ENCODE assay signal across 1 mouse cellular context in the genomic region with DNA sequence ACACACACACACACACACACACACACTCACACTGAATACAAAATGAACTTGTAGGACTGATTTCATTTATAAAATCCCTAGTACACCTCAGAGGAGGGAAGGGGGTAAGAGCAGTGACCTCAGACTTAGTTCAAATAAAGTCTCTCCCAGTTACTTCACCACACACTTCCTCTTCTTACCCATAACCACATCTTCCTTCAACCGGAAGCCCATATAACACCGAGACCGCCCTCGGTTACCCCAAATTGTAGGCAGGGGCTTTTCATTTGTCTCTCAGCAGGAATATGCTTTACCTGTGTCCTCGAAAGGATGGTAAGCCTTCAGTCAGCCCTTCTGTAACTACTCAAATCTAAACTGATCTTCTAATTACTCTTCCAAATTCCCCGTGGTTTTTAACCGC.
A peak's percentile ranks its signal among the peaks of the same experiment; 100 is the strongest.
TF ChIP-seq lines count a peak whose summit lies in the region.

No protein-coding gene starts in this region.

TF ChIP-seq in MEL, 35 proteins besides CTCF, POLR2A, EP300 and RAD21:
- TF ChIP-seq POLR2AphosphoS5 (IDR thresholded peaks at IDR 0.05; ENCODE audit: borderline replicate concordance, low read depth, low read length) (no peak), ELF1 (IDR thresholded peaks at IDR 0.05; ENCODE audit: low read depth, low read length) (peak; percentile 62; the same call in 1 of the 2 replicates), NELFE (IDR thresholded peaks at IDR 0.05; ENCODE audit: low read depth, low read length) (peak; percentile 35; the same call in 1 of the 2 replicates), SMC3 (IDR thresholded peaks at IDR 0.05; ENCODE audit: low read depth, low read length) (no peak), GABPA (IDR thresholded peaks at IDR 0.05; ENCODE audit: low read depth, low read length) (no peak), SIN3A (IDR thresholded peaks at IDR 0.05; ENCODE audit: low read length) (no peak), KAT2A (conservative IDR thresholded peaks at IDR 0.05; ENCODE audit: low read depth, low read length) (no peak), ETS1 (IDR thresholded peaks at IDR 0.05; ENCODE audit: low read depth, low read length) (0 out of 2 replicates have a peak, but pooled peaks have one; percentile 19), HCFC1 (IDR thresholded peaks at IDR 0.05; ENCODE audit: low read depth, low read length) (peak; percentile 62; the same call in 1 of the 2 replicates), MXI1 (IDR thresholded peaks at IDR 0.05; ENCODE audit: low read depth, low read length) (no peak)
